Mouse (Mus musculus): ENCODE measurements at regions not wholly inside any gene's neighbourhood (a gene's known extent, or its start where the extent isn't known, plus 50 kb on each side); places are given as distances from the start of the nearest gene placed in this dataset.

DNA sequence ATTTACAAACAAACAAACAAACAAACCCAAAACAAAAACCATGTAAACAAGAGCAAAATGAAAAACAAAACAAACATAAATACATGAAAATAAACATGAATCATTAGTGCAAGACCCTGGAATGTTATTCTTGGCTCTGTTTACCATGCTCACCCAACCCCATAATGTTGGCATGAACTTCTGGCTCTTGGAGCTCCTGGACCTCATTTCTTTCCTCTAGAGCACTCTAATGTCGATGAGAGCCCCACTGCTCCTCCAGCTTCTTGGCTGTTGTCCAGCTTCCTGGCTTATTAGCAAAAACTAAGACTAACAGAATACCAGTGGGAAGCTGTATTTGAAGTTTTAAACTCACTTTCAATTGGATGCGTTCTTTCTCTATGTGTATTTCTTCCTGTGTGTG lies 81.3 kb upstream of the Gm21830 start:
- DNase-seq (ENCODE audit: low spot score): peak; percentile 23

DNA sequence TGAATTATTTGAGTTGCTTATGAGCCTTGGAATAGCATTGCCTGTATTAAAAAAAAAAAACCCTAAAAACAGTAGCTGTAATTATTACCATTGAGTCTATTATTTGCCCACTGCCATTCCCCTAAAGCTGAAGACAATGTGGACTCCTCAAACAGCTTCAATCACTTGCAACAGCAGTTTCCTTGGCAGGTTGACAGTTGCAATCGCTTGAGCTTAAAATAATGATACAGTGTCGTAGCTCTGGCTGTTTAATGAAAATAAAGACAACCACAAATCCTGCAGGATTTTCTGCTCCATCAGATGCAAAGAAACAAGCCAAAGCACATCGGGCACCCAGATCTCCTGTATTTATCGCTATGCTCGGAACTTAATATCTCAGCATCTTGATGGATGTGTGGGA lies 68.8 kb upstream of the Gm21830 start:
- DNase-seq (ENCODE audit: low spot score): no peak

Data from layer of hippocampus, adult 11-12 months (tissue).